Mouse (Mus musculus) lung, postnatal 0 days (tissue): ENCODE results near the gene Tmem129. TPM values are rescaled to one million over a fixed set of nuclear protein-coding genes. Genes with fewer than 3 reads are reported as not detected.

ENCODE experiments used
- ATAC-seq: fragments of 200-750 bp; cut with Nextera tagmentation; 2 replicates; pipeline ENCODE4 v1.8.0; 2017; ENCODE audit warnings: moderate library complexity
- DNase-seq: peaks from one replicate; pipeline ENCODE4 v3.0.0-alpha.2; 2016; ENCODE audit warnings: low spot score
- H3K27ac ChIP-seq: fragments of 300-500 bp; sonication (generic); 2 replicates; pipeline ENCODE4 v1.5.1; 2014; ENCODE audit warnings: antibody characterized with exemption, mild to moderate bottlenecking, low read length, mixed read lengths
- H3K27me3 ChIP-seq: fragments of 300-500 bp; sonication (generic); replicated peaks from 2 replicates; pipeline ENCODE4 v1.6.1; 2014; ENCODE audit warnings: low read length, mixed read lengths; ENCODE audit not compliant: insufficient read depth
- H3K36me3 ChIP-seq: fragments of 300-500 bp; sonication (generic); 2 replicates; pipeline ENCODE4 v1.6.1; 2014; ENCODE audit warnings: low read length, mixed read lengths; ENCODE audit not compliant: insufficient read depth
- H3K4me1 ChIP-seq: fragments of 300-500 bp; sonication (generic); 2 replicates; pipeline ENCODE4 v1.6.1; 2014; ENCODE audit warnings: antibody characterized with exemption, low read depth, low read length, mixed read lengths; ENCODE audit not compliant: insufficient read depth
- H3K4me2 ChIP-seq: fragments of 300-500 bp; sonication (generic); replicated peaks from 2 replicates; pipeline ENCODE4 v1.6.1; 2014; ENCODE audit warnings: low read depth, mild to moderate bottlenecking, low read length, moderate library complexity, mixed read lengths
- H3K4me3 ChIP-seq: fragments of 300-500 bp; sonication (generic); 2 replicates; pipeline ENCODE4 v1.5.1; 2014; ENCODE audit warnings: low read depth, low read length
- H3K9ac ChIP-seq: fragments of 300-500 bp; sonication (generic); replicated peaks from 2 replicates; pipeline ENCODE4 v1.6.1; 2014; ENCODE audit warnings: low read depth, mild to moderate bottlenecking
- H3K9me3 ChIP-seq: fragments of 300-500 bp; sonication (generic); 2 replicates; pipeline ENCODE4 v1.6.1; 2016; ENCODE audit warnings: low read length, mixed read lengths
- CTCF ChIP-seq: IDR thresholded peaks from 2 replicates; pipeline ENCODE4 v1.5.1; 2016; ENCODE audit warnings: antibody characterized with exemption, mild to moderate bottlenecking
- EP300 ChIP-seq: IDR thresholded peaks from 2 replicates; pipeline ENCODE4 v1.6.1; 2016; ENCODE audit warnings: antibody characterized with exemption, mild to moderate bottlenecking, control low read depth
- WGBS: fragments of 180-500 bp; shearing (Covaris S2); extraction: QIAGEN DNeasy Blood & Tissue Kit; methylation state at CpG from one replicate; pipeline ENCODE4 v1.1.7; 2014; 5-methylcytosine and 5-hydroxymethylcytosine counted together
- polyA plus RNA-seq: library from polyadenylated mRNA; unstranded; fragments of >200 nt; fragmentation: Nextera tagmentation; extraction: Ambion mirVana; gene quantifications from 2 replicates; pipeline ENCODE4 v1.2.1, GENCODE M21; 2015

Tmem129 gene
- polyA plus RNA-seq, 1 experiment from 2014 or later = 25.1 TPM

DNA sequence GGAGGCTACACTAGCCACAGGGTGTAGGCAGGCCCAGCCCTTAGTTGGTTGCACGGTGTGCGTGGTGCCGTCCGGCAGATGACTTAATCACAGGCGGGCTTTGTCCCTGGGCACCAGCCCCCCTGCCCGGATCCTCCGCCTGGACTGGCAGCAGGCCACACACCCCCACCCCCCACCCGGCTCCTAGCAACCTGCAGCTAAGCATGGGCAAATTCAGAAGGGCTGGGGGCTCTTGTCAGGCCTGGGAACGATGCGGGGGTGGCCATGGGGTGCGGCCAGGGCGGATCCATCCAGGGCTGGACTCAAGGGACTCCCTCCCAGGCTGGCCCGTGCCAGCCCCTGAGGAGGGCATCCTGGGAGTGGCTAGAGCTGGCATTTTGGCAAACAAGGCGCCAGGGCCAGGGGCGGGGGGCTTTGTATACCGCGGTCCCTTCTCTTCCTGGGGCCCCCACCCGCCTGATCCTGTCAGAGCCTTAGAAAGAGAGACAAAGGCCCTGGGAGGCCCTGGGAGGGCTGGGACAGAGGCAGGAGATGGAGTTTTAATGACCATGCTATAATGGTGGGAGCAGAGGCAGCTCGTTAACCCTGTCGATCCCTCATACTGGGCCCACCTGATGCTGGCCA lies 31.1 kb upstream of the Tmem129 start:
- no peaks in the 10 kb centered on the region for H3K27me3 ChIP-seq
- H3K27ac ChIP-seq = peak overlapping the region; percentile 86
- H3K36me3 ChIP-seq = no peaks in the 10 kb centered on the region
- peak; percentile 70 for DNase-seq
- no peak overlapping the region for H3K4me3 ChIP-seq
- 45% methylated on average over 15 of the region's 20 CpGs for WGBS
- peaks cover 32% of the 10 kb centered on the region for H3K4me1 ChIP-seq
- TF ChIP-seq CTCF = no peak
- TF ChIP-seq EP300 = peak; percentile 28; the same call in 1 of the 2 replicates
- H3K4me2 ChIP-seq = 0 out of 2 replicates have a peak overlapping the region, but pooled peaks have one; percentile 8
- H3K9ac ChIP-seq = no peak overlapping the region
- no peaks in the 10 kb centered on the region for H3K9me3 ChIP-seq
- ATAC-seq = peak; percentile 71

GRCm38 (mm10) chr5:33688278-33689220 lies 30.3 kb upstream of the Tmem129 start:
- 54% methylated on average over 14 of the region's 14 CpGs for WGBS
- no peaks in the 10 kb centered on the region for H3K27me3 ChIP-seq
- TF ChIP-seq CTCF (no peak), EP300 (peak; percentile 61; the same call in 1 of the 2 replicates)
- peaks cover 33% of the 10 kb centered on the region for H3K4me1 ChIP-seq
- no peak for ATAC-seq
- no peak overlapping the region for H3K4me3 ChIP-seq
- peak overlapping the region; percentile 86 for H3K27ac ChIP-seq
- H3K4me2 ChIP-seq = no peak overlapping the region
- no peaks in the 10 kb centered on the region for H3K36me3 ChIP-seq
- no peaks in the 10 kb centered on the region for H3K9me3 ChIP-seq
- H3K9ac ChIP-seq = 0 out of 2 replicates have a peak overlapping the region, but pooled peaks have one; percentile 8
- peak; percentile 7 for DNase-seq

DNA sequence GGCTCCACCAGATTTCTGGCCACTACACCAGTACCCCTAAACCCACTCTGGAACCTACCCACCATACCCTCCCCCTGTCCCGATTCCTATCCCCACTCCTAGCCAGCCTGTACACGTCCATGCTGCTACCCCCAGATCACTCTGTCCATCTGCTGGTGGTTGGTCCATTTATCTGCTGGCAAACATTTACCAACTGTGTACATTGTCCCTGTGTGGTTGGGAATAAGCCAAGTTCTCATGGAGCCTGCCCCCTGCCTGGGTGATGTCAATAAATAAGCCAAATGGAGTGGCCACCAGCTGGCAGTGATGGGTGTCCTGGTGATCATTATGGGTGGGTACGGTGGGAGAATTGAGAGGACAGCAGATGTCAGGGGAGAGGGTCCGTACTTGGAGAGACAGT lies 28.9 kb upstream of the Tmem129 start:
- H3K9ac ChIP-seq = no peak overlapping the region
- WGBS = 71% methylated on average over 4 of the region's 4 CpGs
- H3K4me2 ChIP-seq = no peak overlapping the region
- no peak overlapping the region for H3K27ac ChIP-seq
- H3K27me3 ChIP-seq = no peaks in the 10 kb centered on the region
- no peak overlapping the region for H3K4me3 ChIP-seq
- no peaks in the 10 kb centered on the region for H3K36me3 ChIP-seq
- DNase-seq (no peak), ATAC-seq (no peak)
- no peaks in the 10 kb centered on the region for H3K9me3 ChIP-seq
- peaks cover 23% of the 10 kb centered on the region for H3K4me1 ChIP-seq
- TF ChIP-seq EP300 (no peak), CTCF (no peak)

DNA sequence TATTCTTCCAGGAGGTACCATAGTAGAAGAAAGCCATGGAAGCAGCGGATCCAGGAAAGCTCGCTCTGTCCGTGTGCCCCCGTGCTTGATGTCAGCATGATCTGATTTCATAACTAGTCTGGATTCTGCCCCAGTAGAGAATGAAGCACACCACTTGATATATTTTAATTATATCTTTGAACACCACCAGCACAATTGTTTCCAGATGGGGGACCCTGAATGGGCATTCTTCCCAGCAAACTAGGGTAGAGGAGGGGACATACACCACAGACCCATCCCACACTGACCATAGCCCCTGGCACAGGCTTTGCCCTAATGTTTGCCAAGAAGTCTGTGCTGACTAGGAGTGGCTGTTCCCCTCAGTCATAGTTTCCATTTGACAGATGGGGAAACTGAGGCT lies 26.7 kb upstream of the Tmem129 start:
- H3K4me3 ChIP-seq = no peak overlapping the region
- ATAC-seq (no peak), DNase-seq (no peak)
- H3K27ac ChIP-seq = no peak overlapping the region
- no peak overlapping the region for H3K4me2 ChIP-seq
- peaks cover 15% of the 10 kb centered on the region; the same call in 1 of the 2 replicates for H3K4me1 ChIP-seq
- H3K27me3 ChIP-seq = no peaks in the 10 kb centered on the region
- no peak for TF ChIP-seq EP300
- no peak for TF ChIP-seq CTCF
- no peak overlapping the region for H3K9ac ChIP-seq
- no peaks in the 10 kb centered on the region for H3K36me3 ChIP-seq
- no peaks in the 10 kb centered on the region for H3K9me3 ChIP-seq
- 78% methylated on average over 4 of the region's 4 CpGs for WGBS

- DNase-seq (peak; percentile 87), ATAC-seq (peak; percentile 63)
- Histone ChIP-seq H3K9me3 (no peaks in the 10 kb centered on the region), H3K4me2 (no peak overlapping the region), H3K27me3 (no peaks in the 10 kb centered on the region), H3K9ac (no peak overlapping the region), H3K4me3 (no peak overlapping the region), H3K4me1 (peaks cover 8% of the 10 kb centered on the region; the same call in 1 of the 2 replicates), H3K36me3 (no peaks in the 10 kb centered on the region), H3K27ac (no peak overlapping the region)
- whole genome bisulfite sequencing = 43% methylated on average over 7 of the region's 7 CpGs
- TF ChIP-seq CTCF (peak; percentile 88), EP300 (no peak)
These were observed 25.9 kb upstream of the Tmem129 start for GRCm38 (mm10) chr5:33683897-33684652.

DNA sequence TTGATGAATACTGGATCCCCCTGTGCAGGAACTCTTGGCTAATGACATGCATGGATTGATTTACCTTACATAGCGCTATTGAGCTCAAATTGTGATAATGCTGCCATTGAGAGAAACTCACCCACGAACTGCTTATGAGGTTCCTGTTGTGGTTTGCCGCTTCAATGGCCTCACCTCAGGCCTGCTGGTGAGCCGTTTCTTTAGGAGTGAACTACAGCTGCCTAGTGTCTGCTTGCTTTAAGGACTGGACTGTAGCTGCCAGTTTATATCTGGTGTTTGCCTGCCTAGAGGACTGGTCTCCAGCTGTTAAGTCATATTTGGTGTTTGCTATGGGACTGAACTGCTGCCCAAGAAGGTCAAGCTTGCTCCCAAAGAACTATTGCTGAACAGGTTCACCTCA lies 24.7 kb upstream of the Tmem129 start:
- no peak overlapping the region for H3K4me2 ChIP-seq

More for the DNA sequence above, 24.7 kb upstream of the Tmem129 start:
- Histone ChIP-seq H3K27me3 (no peaks in the 10 kb centered on the region), H3K9ac (no peak overlapping the region), H3K27ac (no peak overlapping the region), H3K9me3 (no peaks in the 10 kb centered on the region), H3K4me3 (no peak overlapping the region), H3K4me1 (peaks cover 6% of the 10 kb centered on the region; the same call in 1 of the 2 replicates), H3K36me3 (no peaks in the 10 kb centered on the region)
- DNase-seq (no peak), ATAC-seq (no peak)
- no peak for TF ChIP-seq EP300
- 83% methylated on average over 4 of the region's 4 CpGs for WGBS
